Mouse (Mus musculus) CH12.LX (cell line): ENCODE results near the gene Calhm2. TPM values are rescaled to one million over a fixed set of nuclear protein-coding genes. Genes with fewer than 3 reads are reported as not detected.

Experiments
- DNase-seq: peaks from one replicate; pipeline ENCODE4 v3.0.0-alpha.2; 2013; ENCODE audit errors: extremely low read depth
- H3K27ac ChIP-seq: 2 replicates; pipeline ENCODE4 v1.5.1; 2012; ENCODE audit warnings: low read depth, mild to moderate bottlenecking, control low read depth, moderate library complexity; ENCODE audit not compliant: insufficient read depth
- H3K27me3 ChIP-seq: replicated peaks from 2 replicates; pipeline ENCODE3; 2012; ENCODE audit warnings: inconsistent platforms
- H3K36me3 ChIP-seq, 2 experiments: replicated peaks in 1 of 2; 2 replicates each; pipeline versions ENCODE3 to v1.6.1; 2012; ENCODE audit warnings: inconsistent platforms in 1 of 2, low read length in 1 of 2, mild to moderate bottlenecking in 1 of 2, mixed read lengths in 1 of 2, moderate library complexity in 1 of 2; ENCODE audit not compliant: control insufficient read depth in 1 of 2, insufficient read depth in 1 of 2
- H3K4me1 ChIP-seq, 2 experiments: 2 replicates each; pipeline ENCODE4 v1.6.1; 2012; ENCODE audit warnings: inconsistent platforms in 1 of 2, moderate library complexity in 1 of 2; ENCODE audit not compliant: insufficient read depth in 2 of 2, control insufficient read depth in 1 of 2
- H3K4me2 ChIP-seq: 2 replicates; pipeline ENCODE4 v1.6.1; 2012; ENCODE audit warnings: low read depth, mild to moderate bottlenecking, control low read depth; ENCODE audit not compliant: poor library complexity, insufficient read depth, severe bottlenecking
- H3K4me3 ChIP-seq, 3 experiments: fragments of 150-350 bp in 1 of 3; sonication (generic) in 1 of 3; replicated peaks in 1 of 3; 2 replicates each; pipeline versions ENCODE3 to v1.5.1; 2011 to 2012; ENCODE audit warnings: low read depth in 2 of 3, low read length in 2 of 3, mild to moderate bottlenecking in 2 of 3, moderate library complexity in 2 of 3, control low read depth in 1 of 3, improper control_type of control experiment in 1 of 3, inconsistent platforms in 1 of 3, mixed read lengths in 1 of 3; ENCODE audit not compliant: poor library complexity in 1 of 3
- H3K79me2 ChIP-seq: replicated peaks from 2 replicates; pipeline ENCODE4 v1.6.1; 2012; ENCODE audit warnings: mild to moderate bottlenecking, moderate library complexity; ENCODE audit not compliant: control insufficient read depth, poor library complexity, insufficient read depth, severe bottlenecking; ENCODE audit errors: extremely low read depth
- H3K9ac ChIP-seq: 2 replicates; pipeline ENCODE4 v1.6.1; 2012; ENCODE audit warnings: low read depth, mild to moderate bottlenecking, control low read depth, moderate library complexity; ENCODE audit not compliant: insufficient read depth
- H3K9me3 ChIP-seq: replicated peaks from 2 replicates; pipeline ENCODE3; 2012; ENCODE audit warnings: low read length, inconsistent platforms, mixed read lengths
- BHLHE40 ChIP-seq: IDR thresholded peaks from 2 replicates; pipeline ENCODE4 v1.6.1; 2011; ENCODE audit warnings: mild to moderate bottlenecking, low read depth, low read length, improper control_type of control experiment
- CHD1 ChIP-seq: IDR thresholded peaks from 2 replicates; pipeline ENCODE4 v1.6.1; 2012; ENCODE audit warnings: low read depth, low read length, improper control_type of control experiment, inconsistent platforms
- CHD2 ChIP-seq: IDR thresholded peaks from 2 replicates; pipeline ENCODE4 v1.6.1; 2011; ENCODE audit warnings: low read length, improper control_type of control experiment
- ELF1 ChIP-seq: IDR thresholded peaks from 2 replicates; pipeline ENCODE4 v1.6.1; 2014; ENCODE audit warnings: low read depth, mild to moderate bottlenecking, inconsistent platforms, low read length, improper control_type of control experiment
- EP300 ChIP-seq: IDR thresholded peaks from 2 replicates; pipeline ENCODE4 v1.6.1; 2011; ENCODE audit warnings: low read length, improper control_type of control experiment
- HCFC1 ChIP-seq: IDR thresholded peaks from 2 replicates; pipeline ENCODE4 v1.6.1; 2012; ENCODE audit warnings: low read depth, mild to moderate bottlenecking, inconsistent platforms, low read length, improper control_type of control experiment
- IRF4 ChIP-seq: IDR thresholded peaks from 2 replicates; pipeline ENCODE4 v1.6.1; 2014; ENCODE audit warnings: low read depth, mild to moderate bottlenecking, inconsistent platforms, low read length, improper control_type of control experiment
- JUND ChIP-seq: conservative IDR thresholded peaks from 2 replicates; pipeline ENCODE4 v1.6.1; 2011; ENCODE audit warnings: low read depth, low read length, improper control_type of control experiment
- KAT2A ChIP-seq: IDR thresholded peaks from 2 replicates; pipeline ENCODE4 v1.6.1; 2012; ENCODE audit warnings: low read length, improper control_type of control experiment, inconsistent platforms; ENCODE audit not compliant: insufficient replicate concordance
- MAFK ChIP-seq: IDR thresholded peaks from 2 replicates; pipeline ENCODE4 v1.6.1; 2011; ENCODE audit warnings: low read length, improper control_type of control experiment; ENCODE audit not compliant: insufficient replicate concordance
- MAX ChIP-seq: IDR thresholded peaks from 2 replicates; pipeline ENCODE4 v1.6.1; 2011; ENCODE audit warnings: low read length, improper control_type of control experiment
- MAZ ChIP-seq: IDR thresholded peaks from 2 replicates; pipeline ENCODE4 v1.6.1; 2012; ENCODE audit warnings: low read depth, mild to moderate bottlenecking, inconsistent platforms, low read length, improper control_type of control experiment, moderate library complexity
- MEF2A ChIP-seq: IDR thresholded peaks from 2 replicates; pipeline ENCODE4 v1.6.1; 2014; ENCODE audit warnings: low read depth, mild to moderate bottlenecking, inconsistent platforms, low read length, improper control_type of control experiment, borderline replicate concordance
- MXI1 ChIP-seq: IDR thresholded peaks from 2 replicates; pipeline ENCODE4 v1.6.1; 2011; ENCODE audit warnings: mild to moderate bottlenecking, low read depth, low read length, improper control_type of control experiment
- NELFE ChIP-seq: IDR thresholded peaks from 2 replicates; pipeline ENCODE4 v1.6.1; 2011; ENCODE audit warnings: low read depth, low read length, improper control_type of control experiment
- NRF1 ChIP-seq: IDR thresholded peaks from 2 replicates; pipeline ENCODE4 v1.6.1; 2014; ENCODE audit warnings: low read depth, mild to moderate bottlenecking, inconsistent platforms, low read length, improper control_type of control experiment, moderate library complexity
- PAX5 ChIP-seq: IDR thresholded peaks from 2 replicates; pipeline ENCODE4 v1.6.1; 2012; ENCODE audit warnings: low read length, inconsistent platforms, mixed read lengths
- POLR2A ChIP-seq: IDR thresholded peaks from 2 replicates; pipeline ENCODE4 v1.6.1; 2011; ENCODE audit warnings: low read depth, mild to moderate bottlenecking, improper control_type of control experiment, low read length
- POLR2AphosphoS2 ChIP-seq: IDR thresholded peaks from 2 replicates; pipeline ENCODE4 v1.6.1; 2011; ENCODE audit warnings: low read depth, low read length, improper control_type of control experiment
- RCOR1 ChIP-seq: conservative IDR thresholded peaks from 2 replicates; pipeline ENCODE4 v1.6.1; 2012; ENCODE audit warnings: low read depth, mild to moderate bottlenecking, inconsistent platforms, low read length, improper control_type of control experiment
- SIN3A ChIP-seq: IDR thresholded peaks from 2 replicates; pipeline ENCODE4 v1.6.1; 2012; ENCODE audit warnings: low read length, improper control_type of control experiment, inconsistent platforms
- SMC3 ChIP-seq: IDR thresholded peaks from 2 replicates; pipeline ENCODE4 v1.6.1; 2011; ENCODE audit warnings: low read depth, low read length, improper control_type of control experiment
- TBP ChIP-seq: conservative IDR thresholded peaks from 2 replicates; pipeline ENCODE4 v1.6.1; 2011; ENCODE audit warnings: low read depth, low read length, improper control_type of control experiment
- TCF12 ChIP-seq: IDR thresholded peaks from 2 replicates; pipeline ENCODE4 v1.6.1; 2014; ENCODE audit warnings: low read depth, mild to moderate bottlenecking, inconsistent platforms, low read length, improper control_type of control experiment
- UBTF ChIP-seq: IDR thresholded peaks from 2 replicates; pipeline ENCODE4 v1.6.1; 2012; ENCODE audit warnings: low read depth, mild to moderate bottlenecking, inconsistent platforms, low read length, improper control_type of control experiment, moderate library complexity
- USF2 ChIP-seq: conservative IDR thresholded peaks from 2 replicates; pipeline ENCODE4 v1.6.1; 2011; ENCODE audit warnings: low read depth, low read length, improper control_type of control experiment
- ZMIZ1 ChIP-seq: IDR thresholded peaks from 2 replicates; pipeline ENCODE4 v1.6.1; 2012; ENCODE audit warnings: low read depth, mild to moderate bottlenecking, inconsistent platforms, low read length, improper control_type of control experiment
- dilution Hi-C: fragments of 300-500 bp; cut with MboI; formaldehyde crosslinking; loops from 2 replicates; pipeline ENCODE4 v1.14.3; 2020; ENCODE audit warnings: low sequenced_read_pairs; ENCODE audit not compliant: extremely low pct_unique_long_range_greater_than_20kb, extremely low pct_ligation_motif_present
- in situ Hi-C: fragments of 300-500 bp; cut with MboI; formaldehyde crosslinking; loops from 3 replicates; pipeline ENCODE4 v1.14.3; 2019; ENCODE audit warnings: low sequenced_read_pairs, low pct_ligation_motif_present, low pct_unique_long_range_greater_than_20kb, mixed read lengths
- polyA plus RNA-seq: library from polyadenylated mRNA; unstranded; fragments of >175 nt; gene quantifications from 2 replicates; pipeline ENCODE4 v1.2.1, GENCODE M21; 2012; ENCODE audit warnings: low read depth; ENCODE audit not compliant: insufficient read length
- total RNA-seq, 2 experiments: library from RNA; depleted of rRNA; stranded (reverse); fragments of 300-350 nt in 1 of 2; fragments of >200 nt in 1 of 2; gene quantifications; 2 replicates each; pipeline ENCODE4 v1.2.3; 2012 to 2014

Calhm2 gene
- total and polyA plus RNA-seq, 3 experiments = 6.3 to 10.4 (median 10.1) TPM

GRCm38 (mm10) chr19:47067924-47068611, 70.0 kb downstream of the Calhm2 start:
- dilution Hi-C loops (no loop called here), in situ Hi-C loops (no loop called here)
- peak overlapping the region; percentile 83; the same call in 1 of the 2 replicates for H3K4me2 ChIP-seq
- no peaks in the 10 kb centered on the region for H3K27me3 ChIP-seq
- H3K4me1 ChIP-seq = peaks cover 0 to 16% of the 10 kb centered on the region in 2 experiments; a peak in 2 of 4 replicates
- H3K4me3 ChIP-seq = peak overlapping the region; percentile 73 to 97 (median 93)
- no peaks in the 10 kb centered on the region for H3K9me3 ChIP-seq
- H3K36me3 ChIP-seq = peaks cover 7 to 30% of the 10 kb centered on the region in 2 experiments
- peak; percentile 83 for DNase-seq
- peak overlapping the region; percentile 91 for H3K9ac ChIP-seq
- H3K79me2 ChIP-seq = peaks cover 10% of the 10 kb centered on the region
- TF ChIP-seq PAX5 = no peak
- TF ChIP-seq UBTF = peak; percentile 88
- TF ChIP-seq ELF1 = peak; percentile 41; the same call in 1 of the 2 replicates
- TF ChIP-seq POLR2A = peak; percentile 62
- TF ChIP-seq NRF1 = peak; percentile 81
- TF ChIP-seq HCFC1 = 0 out of 2 replicates have a peak, but pooled peaks have one; percentile 19
- peak; percentile 50; the same call in 1 of the 2 replicates for TF ChIP-seq MAX
- peak; percentile 58; the same call in 1 of the 2 replicates for TF ChIP-seq CHD1
- TF ChIP-seq TBP = peak; percentile 63; the same call in 1 of the 2 replicates
- no peak for TF ChIP-seq USF2
- TF ChIP-seq KAT2A = 0 out of 2 replicates have a peak, but pooled peaks have one; percentile 22
- peak; percentile 69 for TF ChIP-seq NELFE
- no peak for TF ChIP-seq CHD2
- TF ChIP-seq TCF12 = peak; percentile 61; the same call in 1 of the 2 replicates
- peak; percentile 88 for TF ChIP-seq MXI1
- TF ChIP-seq BHLHE40 = no peak
- peak; percentile 38; the same call in 1 of the 2 replicates for TF ChIP-seq IRF4
- TF ChIP-seq SIN3A = peak; percentile 89
- peak overlapping the region; percentile 57; the same call in 1 of the 2 replicates for H3K27ac ChIP-seq

- dilution Hi-C loops = no loop called here
- Histone ChIP-seq H3K4me2 (peak within 1 kb of the TSS; percentile 83), H3K27ac (peak within 1 kb of the TSS; percentile 57; the same call in 1 of the 2 replicates), H3K79me2 (peaks cover 10% of the 10 kb centered on the region), H3K27me3 (no peaks in the 10 kb centered on the region), H3K36me3 (peaks cover 4 to 23% of the 10 kb centered on the region in 2 experiments), H3K9ac (peak within 1 kb of the TSS; percentile 91), H3K4me3 (peak within 1 kb of the TSS; percentile 73 to 97 (median 93)), H3K4me1 (peaks cover 0 to 16% of the 10 kb centered on the region in 2 experiments; a peak in 2 of 4 replicates), H3K9me3 (no peaks in the 10 kb centered on the region)
- in situ Hi-C loops = no loop called here
- DNase-seq = peak; percentile 98
- TF ChIP-seq SIN3A (peak; percentile 76), SMC3 (no peak), POLR2AphosphoS2 (peak; percentile 57; the same call in 1 of the 2 replicates), MEF2A (no peak), NRF1 (peak; percentile 62; the same call in 1 of the 2 replicates), UBTF (no peak; the same call in 1 of the 2 replicates), TBP (peak; percentile 96), EP300 (no peak), MAZ (peak; percentile 29; the same call in 1 of the 2 replicates), PAX5 (no peak), MAFK (no peak), MAX (peak; percentile 71), RCOR1 (no peak), USF2 (no peak), JUND (no peak), ZMIZ1 (peak; percentile 72; the same call in 1 of the 2 replicates), KAT2A (peak; percentile 84; the same call in 1 of the 2 replicates), CHD1 (no peak)
These were observed 70.8 kb downstream of the Calhm2 start, which contains the start of gene Taf5 for GRCm38 (mm10) chr19:47067096-47067882. Gene Taf5 (plus strand): TSS chr19:47067746.
